Mouse (Mus musculus) heart, embryonic 13.5 days (tissue): ENCODE results near the gene Polr2c. TPM values are rescaled to one million over a fixed set of nuclear protein-coding genes. Genes with fewer than 3 reads are reported as not detected.

Source experiments
- ATAC-seq: fragments of 200-750 bp; cut with Nextera tagmentation; 2 replicates; pipeline ENCODE4 v1.8.0; 2017; ENCODE audit warnings: moderate TSS enrichment; ENCODE audit not compliant: insufficient number of reproducible peaks, low FRiP score, low TSS enrichment; ENCODE audit errors: extremely low read depth
- H3K27ac ChIP-seq: fragments of 300-500 bp; sonication (generic); replicated peaks from 2 replicates; pipeline ENCODE4 v1.5.1; 2015; ENCODE audit warnings: moderate library complexity, mild to moderate bottlenecking, inconsistent platforms
- H3K27me3 ChIP-seq: fragments of 300-500 bp; sonication (generic); replicated peaks from 2 replicates; pipeline ENCODE4 v1.6.1; 2015; ENCODE audit warnings: mild to moderate bottlenecking, inconsistent platforms
- H3K36me3 ChIP-seq: fragments of 300-500 bp; sonication (generic); 2 replicates; pipeline ENCODE4 v1.6.1; 2015; ENCODE audit warnings: mild to moderate bottlenecking, inconsistent platforms
- H3K4me1 ChIP-seq: fragments of 300-500 bp; sonication (generic); 2 replicates; pipeline ENCODE4 v1.6.1; 2015; ENCODE audit warnings: inconsistent platforms
- H3K4me2 ChIP-seq: fragments of 300-500 bp; sonication (generic); 2 replicates; pipeline ENCODE4 v1.6.1; 2015; ENCODE audit warnings: inconsistent platforms, mild to moderate bottlenecking, moderate library complexity
- H3K4me3 ChIP-seq: fragments of 300-500 bp; sonication (generic); 2 replicates; pipeline ENCODE4 v1.5.1; 2015; ENCODE audit warnings: moderate library complexity, mild to moderate bottlenecking, inconsistent platforms
- H3K9ac ChIP-seq: fragments of 300-500 bp; sonication (generic); 2 replicates; pipeline ENCODE4 v1.6.1; 2015; ENCODE audit warnings: inconsistent platforms, mild to moderate bottlenecking, moderate library complexity
- H3K9me3 ChIP-seq: fragments of 300-500 bp; sonication (generic); 2 replicates; pipeline ENCODE4 v1.6.1; 2016; ENCODE audit warnings: inconsistent platforms
- WGBS: fragments of 180-500 bp; shearing (Covaris S2); methylation state at CpG from one replicate; pipeline ENCODE4 v1.1.7; 2015; ENCODE audit warnings: mixed read lengths; 5-methylcytosine and 5-hydroxymethylcytosine counted together
- polyA plus RNA-seq: library from polyadenylated mRNA; unstranded; fragments of >200 nt; fragmentation: Nextera tagmentation; extraction: Ambion mirVana; gene quantifications from 2 replicates; pipeline ENCODE4 v1.2.1, GENCODE M21; 2015

Polr2c gene
- polyA plus RNA-seq, 1 experiment from 2014 or later = 107 TPM

DNA sequence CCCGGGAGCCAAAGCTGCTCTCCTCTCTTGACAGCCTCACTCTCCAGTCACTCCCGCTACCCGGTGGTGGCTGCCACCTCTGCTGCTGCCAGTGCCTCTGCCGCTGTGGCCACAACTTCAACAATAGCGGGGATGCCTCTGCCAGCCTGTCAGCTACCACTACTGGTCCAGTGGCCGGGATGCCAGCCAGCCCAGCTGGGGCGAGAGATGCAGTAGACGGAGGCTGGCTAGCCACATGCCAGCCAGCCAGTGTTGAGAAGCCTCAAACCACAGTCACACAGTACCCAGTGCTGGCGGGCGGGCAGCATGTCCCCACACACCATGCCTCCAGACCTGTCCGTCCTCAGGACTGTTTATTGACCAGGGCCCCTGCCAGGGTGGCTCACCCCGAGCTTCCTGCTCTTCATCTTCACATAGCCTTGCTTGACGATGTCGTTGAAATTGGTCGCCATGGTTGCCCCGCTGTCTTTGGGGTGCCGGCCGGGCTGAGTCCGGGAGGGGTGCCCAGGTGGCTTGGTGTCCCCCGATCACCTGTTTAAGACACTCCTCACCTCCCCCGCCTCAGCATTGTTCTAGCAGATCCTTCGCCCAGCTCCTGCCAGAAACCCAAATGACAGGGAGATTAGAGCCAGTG lies 13.3 kb downstream of the Polr2c start:
- H3K4me3 ChIP-seq = peak overlapping the region; percentile 51
- H3K9me3 ChIP-seq = no peaks in the 10 kb centered on the region
- 18% methylated on average over 22 of the region's 22 CpGs for WGBS
- peaks cover 81% of the 10 kb centered on the region for H3K4me1 ChIP-seq
- H3K27ac ChIP-seq = peak overlapping the region; percentile 66
- peak overlapping the region; percentile 99 for H3K4me2 ChIP-seq
- H3K27me3 ChIP-seq = no peaks in the 10 kb centered on the region
- peaks cover 32% of the 10 kb centered on the region for H3K36me3 ChIP-seq
- ATAC-seq = no peak
- H3K9ac ChIP-seq = peak overlapping the region; percentile 75

GRCm38 (mm10) chr8:94871108-94871894 lies 14.1 kb downstream of the Polr2c start:
- Histone ChIP-seq H3K4me1 (peaks cover 84% of the 10 kb centered on the region), H3K4me3 (peak overlapping the region; percentile 51)
- 8% methylated on average over 7 of the region's 7 CpGs for WGBS

DNA sequence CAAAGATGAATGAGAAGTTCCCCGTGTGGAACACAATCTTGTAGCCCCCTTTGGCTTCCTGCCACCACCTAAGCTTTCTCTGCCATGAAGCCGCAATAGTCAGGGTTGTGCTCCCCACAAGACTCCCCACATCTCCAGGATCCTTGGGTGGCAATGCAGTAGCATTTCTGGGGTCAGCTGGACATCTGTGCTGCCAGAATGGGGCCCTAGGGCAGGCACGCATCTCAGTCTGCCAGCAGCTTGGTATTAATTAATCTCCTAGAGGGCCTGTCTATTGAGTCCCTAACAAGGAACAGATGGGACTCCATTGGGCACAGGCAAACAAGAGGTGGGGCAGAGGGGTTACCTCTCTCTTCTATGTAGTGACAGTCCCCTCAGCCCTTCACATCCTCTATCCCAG lies 14.9 kb downstream of the Polr2c start:
- Histone ChIP-seq H3K9ac (peak overlapping the region; percentile 75), H3K4me2 (peak overlapping the region; percentile 99), H3K27ac (peak overlapping the region; percentile 73), H3K36me3 (peaks cover 16% of the 10 kb centered on the region), H3K4me1 (peaks cover 83% of the 10 kb centered on the region), H3K27me3 (no peaks in the 10 kb centered on the region), H3K4me3 (peak overlapping the region; percentile 9; the same call in 1 of the 2 replicates), H3K9me3 (no peaks in the 10 kb centered on the region)
- no peak for ATAC-seq
- WGBS = 45% methylated on average over 3 of the region's 3 CpGs

More at GRCm38 (mm10) chr8:94871108-94871894, 14.1 kb downstream of the Polr2c start:
- Histone ChIP-seq H3K36me3 (peaks cover 25% of the 10 kb centered on the region), H3K27ac (peak overlapping the region; percentile 73), H3K4me2 (peak overlapping the region; percentile 99), H3K27me3 (no peaks in the 10 kb centered on the region), H3K9ac (peak overlapping the region; percentile 75), H3K9me3 (no peaks in the 10 kb centered on the region)
- 0 out of 2 replicates have a peak, but pooled peaks have one; percentile 9 for ATAC-seq

GRCm38 (mm10) chr8:94872576-94872975 lies 15.3 kb downstream of the Polr2c start:
- no peak for ATAC-seq
- Histone ChIP-seq H3K9me3 (no peaks in the 10 kb centered on the region), H3K4me2 (peak overlapping the region; percentile 99), H3K36me3 (peaks cover 12% of the 10 kb centered on the region), H3K9ac (peak overlapping the region; percentile 75; the same call in 1 of the 2 replicates), H3K27me3 (no peaks in the 10 kb centered on the region), H3K27ac (peak overlapping the region; percentile 73; the same call in 1 of the 2 replicates), H3K4me1 (peaks cover 80% of the 10 kb centered on the region), H3K4me3 (peak overlapping the region; percentile 9; the same call in 1 of the 2 replicates)
- WGBS = 74% methylated on average over 2 of the region's 2 CpGs

- H3K4me1 ChIP-seq = peaks cover 62% of the 10 kb centered on the region
Observed at GRCm38 (mm10) chr8:94874358-94874757, 17.1 kb downstream of the Polr2c start.

GRCm38 (mm10) chr8:94875096-94875870 lies 18.0 kb downstream of the Polr2c start:
- ATAC-seq = no peak
- H3K4me1 ChIP-seq = peaks cover 53% of the 10 kb centered on the region
- 4% methylated on average over 17 of the region's 17 CpGs for WGBS

More at GRCm38 (mm10) chr8:94874358-94874757, 17.1 kb downstream of the Polr2c start:
- Histone ChIP-seq H3K9ac (peak overlapping the region; percentile 88), H3K4me3 (peak overlapping the region; percentile 76), H3K9me3 (no peaks in the 10 kb centered on the region), H3K27me3 (no peaks in the 10 kb centered on the region), H3K36me3 (peaks cover 5% of the 10 kb centered on the region; the same call in 1 of the 2 replicates), H3K4me2 (peak overlapping the region; percentile 99), H3K27ac (peak overlapping the region; percentile 84)
- no peak; the same call in 1 of the 2 replicates for ATAC-seq
- 4% methylated on average over 6 of the region's 6 CpGs for WGBS

DNA sequence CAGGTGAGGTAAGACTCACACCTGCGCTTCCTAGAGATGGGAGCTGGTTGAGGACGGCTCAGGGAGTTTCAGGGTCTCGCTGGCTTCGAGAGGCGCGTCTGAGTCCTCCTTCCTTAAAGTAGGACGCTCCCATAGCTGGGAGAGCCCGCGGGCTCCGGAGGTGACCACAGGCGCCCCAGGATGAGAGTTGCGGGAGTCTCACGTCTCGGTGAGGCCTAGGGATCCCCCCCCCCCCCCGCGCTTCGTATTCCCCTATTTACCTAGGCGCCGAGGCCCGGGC lies 18.6 kb downstream of the Polr2c start:
- peak overlapping the region; percentile 99 for H3K4me2 ChIP-seq
- ATAC-seq = no peak; the same call in 1 of the 2 replicates
- peaks cover 48% of the 10 kb centered on the region for H3K4me1 ChIP-seq
- H3K9ac ChIP-seq = peak overlapping the region; percentile 88
- under 1% methylated on average over 12 of the region's 20 CpGs for WGBS
- H3K27me3 ChIP-seq = no peaks in the 10 kb centered on the region
- H3K27ac ChIP-seq = peak overlapping the region; percentile 84
- H3K4me3 ChIP-seq = peak overlapping the region; percentile 76
- no peaks in the 10 kb centered on the region for H3K9me3 ChIP-seq
- no peaks in the 10 kb centered on the region for H3K36me3 ChIP-seq

More at GRCm38 (mm10) chr8:94875096-94875870, 18.0 kb downstream of the Polr2c start:
- Histone ChIP-seq H3K27ac (peak overlapping the region; percentile 84), H3K4me2 (peak overlapping the region; percentile 99), H3K27me3 (no peaks in the 10 kb centered on the region), H3K36me3 (no peaks in the 10 kb centered on the region), H3K9me3 (no peaks in the 10 kb centered on the region), H3K9ac (peak overlapping the region; percentile 88), H3K4me3 (peak overlapping the region; percentile 76)

GRCm38 (mm10) chr8:94876197-94876730 lies 19.0 kb downstream of the Polr2c start, which contains the start of gene Dok4:
Gene Dok4, minus strand, starts transcription at chr8:94876330.
- H3K4me2 ChIP-seq = peak within 1 kb of the TSS; percentile 99
- under 1% methylated on average over 30 of the region's 37 CpGs for WGBS
- H3K4me3 ChIP-seq = peak within 1 kb of the TSS; percentile 76
- ATAC-seq = peak; percentile 86
- H3K9ac ChIP-seq = peak within 1 kb of the TSS; percentile 88
- peaks cover 43% of the 10 kb centered on the region for H3K4me1 ChIP-seq
- H3K36me3 ChIP-seq = no peaks in the 10 kb centered on the region
- H3K27ac ChIP-seq = peak within 1 kb of the TSS; percentile 84
- no peaks in the 10 kb centered on the region for H3K27me3 ChIP-seq
- no peaks in the 10 kb centered on the region for H3K9me3 ChIP-seq

GRCm38 (mm10) chr8:94876820-94877219 lies 19.6 kb downstream of the Polr2c start:
- H3K9ac ChIP-seq = no peak overlapping the region; the same call in 1 of the 2 replicates
- H3K36me3 ChIP-seq = no peaks in the 10 kb centered on the region
- no peaks in the 10 kb centered on the region for H3K9me3 ChIP-seq
- no peaks in the 10 kb centered on the region for H3K27me3 ChIP-seq
- H3K4me2 ChIP-seq = peak overlapping the region; percentile 99
- H3K4me3 ChIP-seq = no peak overlapping the region
- H3K27ac ChIP-seq = peak overlapping the region; percentile 57
- 54% methylated on average over 3 of the region's 3 CpGs for WGBS
- ATAC-seq = no peak
- H3K4me1 ChIP-seq = peaks cover 37% of the 10 kb centered on the region

- Histone ChIP-seq H3K9me3 (no peaks in the 10 kb centered on the region), H3K4me3 (no peak overlapping the region), H3K27me3 (no peaks in the 10 kb centered on the region), H3K36me3 (no peaks in the 10 kb centered on the region), H3K9ac (no peak overlapping the region), H3K4me2 (no peak overlapping the region), H3K27ac (no peak overlapping the region), H3K4me1 (peaks cover 8% of the 10 kb centered on the region)
- ATAC-seq = no peak
- WGBS = 53% methylated on average over 4 of the region's 4 CpGs
Observed at GRCm38 (mm10) chr8:94880742-94881141, 23.5 kb downstream of the Polr2c start.
